Mouse (Mus musculus): ENCODE data around the gene Zfp991. TPM values are rescaled to one million over a fixed set of nuclear protein-coding genes. Genes with fewer than 3 reads are reported as not detected.
"Not testable (repeated sequence)": the region's sequence is repeated elsewhere in the genome, so short reads cannot be mapped to it uniquely, and the experiment has no call there.

Zfp991 gene
- polyA plus RNA-seq, 1 experiment from 2014 or later: 12.6 TPM

DNA sequence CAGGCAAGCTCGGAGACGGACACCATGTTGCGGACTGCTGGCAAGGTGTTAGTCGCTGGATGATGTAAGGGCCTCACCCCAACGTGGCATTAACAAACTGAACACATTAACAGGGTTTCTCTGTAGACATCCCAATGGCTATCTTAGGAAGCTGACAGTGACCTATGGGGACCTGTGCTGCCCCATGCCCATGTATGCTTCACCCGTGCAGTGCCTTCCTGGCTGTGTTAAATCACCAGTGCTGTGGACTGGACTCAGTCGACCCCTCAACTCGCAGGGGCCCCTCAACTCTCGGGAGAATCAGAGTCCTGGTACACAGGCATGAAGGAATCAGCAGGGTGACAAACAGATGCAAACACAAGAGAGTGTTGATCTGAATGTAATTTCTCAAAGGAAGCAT, 63.3 kb downstream of the Zfp991 start:
- not testable (repeated sequence) for H3K4me2 ChIP-seq (ENCODE audit: low read depth, low read length); ATAC-seq (replicated peaks; ENCODE audit: insufficient number of reproducible peaks, low FRiP score, low TSS enrichment, low read depth); DNase-seq (ENCODE audit: low spot score); H3K4me1 ChIP-seq (ENCODE audit: control insufficient read depth, insufficient read depth, low read length); H3K4me3 ChIP-seq (ENCODE audit: low read depth, low read length); H3K27ac ChIP-seq (replicated peaks; ENCODE audit: low read depth, low read length); H3K36me3 ChIP-seq (replicated peaks; ENCODE audit: control insufficient read depth, insufficient read depth, low read depth, low read length); H3K9me3 ChIP-seq (replicated peaks; ENCODE audit: control insufficient read depth, low read length); H3K27me3 ChIP-seq (ENCODE audit: control insufficient read depth, insufficient read depth, low read length); H3K9ac ChIP-seq (replicated peaks; ENCODE audit: low read length)
- WGBS: 95% methylated on average over 3 of the region's 9 CpGs

DNA sequence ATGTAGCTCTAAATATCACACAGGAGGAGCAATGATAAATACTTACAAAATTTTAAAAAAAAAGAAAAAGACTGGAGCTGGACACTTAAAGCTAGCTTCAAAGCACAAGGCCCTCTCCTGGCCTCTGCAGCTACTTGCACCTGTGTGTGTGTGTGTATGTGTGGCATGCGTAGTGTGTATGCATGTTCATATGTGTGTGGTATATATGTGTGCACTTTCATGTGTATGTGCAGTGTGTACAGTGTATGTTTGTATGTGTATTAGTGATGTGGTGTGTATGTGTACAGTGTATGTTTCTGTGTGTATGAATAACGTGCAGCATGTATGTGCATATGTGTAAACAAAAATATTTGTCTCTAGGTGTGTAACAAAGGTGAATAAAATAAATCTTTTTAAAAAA, 65.4 kb downstream of the Zfp991 start:
- WGBS: 92% methylated on average over 2 of the region's 2 CpGs
- not testable (repeated sequence) for DNase-seq (ENCODE audit: low spot score)

DNA sequence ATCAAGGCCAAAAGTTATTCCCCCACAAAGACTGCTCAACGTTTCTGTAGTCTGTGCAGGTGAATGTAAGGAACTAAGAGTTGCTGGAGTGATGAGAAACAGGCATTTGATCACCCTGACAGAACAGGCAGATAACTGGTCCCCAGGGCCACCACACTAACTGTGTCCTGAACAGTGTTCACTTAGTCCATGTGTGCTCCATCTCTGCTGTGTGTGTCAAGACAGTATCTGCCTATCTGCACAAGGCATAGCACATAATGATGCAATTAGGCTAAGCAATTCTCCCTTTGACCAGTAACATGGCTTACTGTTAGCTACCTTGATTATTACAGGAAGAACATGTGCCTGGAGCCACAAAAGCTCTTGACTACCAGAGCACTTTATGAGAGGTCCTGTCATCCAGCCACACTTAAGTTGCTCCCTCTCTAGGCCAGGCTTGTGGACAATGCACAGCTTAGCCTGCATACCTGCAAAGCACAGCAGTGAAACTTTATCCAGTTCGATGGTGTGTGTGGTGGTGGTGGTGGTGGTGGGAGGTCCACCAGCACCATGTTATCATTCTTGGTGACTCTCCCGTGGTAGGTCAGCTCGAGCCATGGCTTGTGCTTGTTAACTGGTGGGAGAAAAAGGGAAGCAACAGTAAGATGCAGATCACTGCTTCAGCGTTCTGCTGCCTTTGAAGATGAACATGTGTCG, 67.4 kb downstream of the Zfp991 start:
- not testable (repeated sequence) for H3K4me3 ChIP-seq (ENCODE audit: low read depth, low read length); H3K36me3 ChIP-seq (replicated peaks; ENCODE audit: control insufficient read depth, insufficient read depth, low read depth, low read length); H3K27ac ChIP-seq (replicated peaks; ENCODE audit: low read depth, low read length); H3K9me3 ChIP-seq (replicated peaks; ENCODE audit: control insufficient read depth, low read length); H3K27me3 ChIP-seq (ENCODE audit: control insufficient read depth, insufficient read depth, low read length); H3K4me1 ChIP-seq (ENCODE audit: control insufficient read depth, insufficient read depth, low read length); H3K4me2 ChIP-seq (ENCODE audit: low read depth, low read length); H3K9ac ChIP-seq (replicated peaks; ENCODE audit: low read length); DNase-seq (ENCODE audit: low spot score)
- 71% methylated on average over 6 of the region's 6 CpGs for WGBS
- peak; percentile 27; the same call in 1 of the 2 replicates for ATAC-seq (replicated peaks; ENCODE audit: insufficient number of reproducible peaks, low FRiP score, low TSS enrichment, low read depth)

More for the DNA sequence above, 65.4 kb downstream of the Zfp991 start:
- not testable (repeated sequence) for H3K36me3 ChIP-seq (replicated peaks; ENCODE audit: control insufficient read depth, insufficient read depth, low read depth, low read length); ATAC-seq (replicated peaks; ENCODE audit: insufficient number of reproducible peaks, low FRiP score, low TSS enrichment, low read depth); H3K27me3 ChIP-seq (ENCODE audit: control insufficient read depth, insufficient read depth, low read length); H3K9ac ChIP-seq (replicated peaks; ENCODE audit: low read length); H3K4me2 ChIP-seq (ENCODE audit: low read depth, low read length); H3K27ac ChIP-seq (replicated peaks; ENCODE audit: low read depth, low read length); H3K4me3 ChIP-seq (ENCODE audit: low read depth, low read length); H3K9me3 ChIP-seq (replicated peaks; ENCODE audit: control insufficient read depth, low read length); H3K4me1 ChIP-seq (ENCODE audit: control insufficient read depth, insufficient read depth, low read length)

DNA sequence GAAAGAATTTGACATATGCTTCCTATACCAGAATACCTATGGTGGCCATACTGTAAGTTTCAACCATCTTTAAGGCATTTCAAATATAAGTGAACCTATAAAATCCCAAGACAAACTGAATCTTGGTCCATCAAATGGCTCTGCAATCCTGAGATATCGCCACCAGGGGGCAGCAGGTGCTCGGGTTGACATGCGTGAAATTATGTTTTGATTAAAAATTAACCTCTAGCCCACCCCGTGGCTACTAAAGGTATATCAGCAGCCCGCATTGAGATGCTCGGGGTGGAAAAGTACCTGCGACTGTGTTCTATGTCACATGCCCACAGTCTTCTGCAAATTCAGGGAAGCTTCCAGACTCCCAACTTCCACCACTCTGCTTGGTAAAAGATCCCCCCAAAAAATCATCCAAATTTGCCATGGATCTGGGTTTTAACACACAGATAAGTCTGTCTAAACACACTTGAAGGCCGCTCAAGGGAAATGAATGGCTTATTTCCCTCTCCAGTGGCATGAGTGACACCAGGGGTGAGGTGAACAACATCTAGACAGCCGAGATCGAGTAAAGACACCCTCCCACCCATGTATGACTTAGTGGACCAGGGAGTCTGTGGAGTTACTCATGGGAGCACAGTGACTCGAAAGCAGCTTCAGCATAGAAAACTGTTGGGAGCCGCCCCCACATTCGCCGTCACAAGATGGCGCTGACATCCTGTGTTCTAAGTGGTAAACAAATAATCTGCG, 70.3 kb downstream of the Zfp991 start:
- 86% methylated on average over 10 of the region's 16 CpGs for WGBS
- H3K27me3 ChIP-seq (ENCODE audit: control insufficient read depth, insufficient read depth, low read length); ATAC-seq (replicated peaks; ENCODE audit: insufficient number of reproducible peaks, low FRiP score, low TSS enrichment, low read depth): not testable (repeated sequence)

DNA sequence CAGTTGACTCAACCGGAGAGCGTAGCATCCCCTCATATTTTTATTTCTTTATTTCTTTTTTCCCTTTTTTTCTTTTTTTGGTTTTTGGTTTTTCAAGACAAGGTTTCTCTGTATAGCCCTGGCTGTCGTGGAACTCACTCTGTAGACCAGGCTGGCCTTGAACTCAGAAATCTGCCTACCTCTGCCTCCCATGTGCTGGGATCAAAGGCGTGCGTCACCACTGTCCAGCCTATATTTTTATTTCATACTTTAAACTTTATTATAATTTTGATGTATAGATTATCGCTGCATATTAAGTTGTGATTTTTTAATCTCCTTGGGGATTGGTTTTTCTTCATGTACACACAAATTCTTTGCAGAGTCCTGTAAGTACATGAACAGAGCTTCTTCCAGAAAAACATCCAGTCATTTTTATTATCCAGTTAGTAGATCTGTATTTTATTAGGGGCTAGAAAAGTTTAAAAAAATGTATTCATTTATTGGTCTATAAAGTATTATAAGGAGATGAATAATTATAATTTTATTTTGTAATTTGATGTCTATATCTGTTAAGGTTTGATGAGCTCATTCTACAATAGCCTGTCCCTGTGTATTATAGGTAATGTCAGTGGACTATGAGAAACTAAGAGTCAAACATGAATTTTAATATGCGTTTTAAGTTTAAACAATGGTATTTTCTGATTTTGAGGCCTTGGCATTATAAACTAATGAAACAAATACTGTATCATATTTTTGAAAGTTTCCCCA, 80.5 kb downstream of the Zfp991 start:
- not testable (repeated sequence) for H3K36me3 ChIP-seq (replicated peaks; ENCODE audit: control insufficient read depth, insufficient read depth, low read depth, low read length); H3K4me2 ChIP-seq (ENCODE audit: low read depth, low read length); H3K9ac ChIP-seq (replicated peaks; ENCODE audit: low read length); H3K9me3 ChIP-seq (replicated peaks; ENCODE audit: control insufficient read depth, low read length); H3K4me3 ChIP-seq (ENCODE audit: low read depth, low read length); H3K27me3 ChIP-seq (ENCODE audit: control insufficient read depth, insufficient read depth, low read length); H3K4me1 ChIP-seq (ENCODE audit: control insufficient read depth, insufficient read depth, low read length); DNase-seq (ENCODE audit: low spot score); H3K27ac ChIP-seq (replicated peaks; ENCODE audit: low read depth, low read length)
- WGBS: 92% methylated on average over 3 of the region's 7 CpGs
- ATAC-seq (replicated peaks; ENCODE audit: insufficient number of reproducible peaks, low FRiP score, low TSS enrichment, low read depth): peak; percentile 48; the same call in 1 of the 2 replicates

More for the DNA sequence above, 70.3 kb downstream of the Zfp991 start:
- not testable (repeated sequence) for H3K9me3 ChIP-seq (replicated peaks; ENCODE audit: control insufficient read depth, low read length); H3K4me1 ChIP-seq (ENCODE audit: control insufficient read depth, insufficient read depth, low read length); H3K4me3 ChIP-seq (ENCODE audit: low read depth, low read length); H3K9ac ChIP-seq (replicated peaks; ENCODE audit: low read length); H3K4me2 ChIP-seq (ENCODE audit: low read depth, low read length); H3K27ac ChIP-seq (replicated peaks; ENCODE audit: low read depth, low read length); DNase-seq (ENCODE audit: low spot score); H3K36me3 ChIP-seq (replicated peaks; ENCODE audit: control insufficient read depth, insufficient read depth, low read depth, low read length)

DNA sequence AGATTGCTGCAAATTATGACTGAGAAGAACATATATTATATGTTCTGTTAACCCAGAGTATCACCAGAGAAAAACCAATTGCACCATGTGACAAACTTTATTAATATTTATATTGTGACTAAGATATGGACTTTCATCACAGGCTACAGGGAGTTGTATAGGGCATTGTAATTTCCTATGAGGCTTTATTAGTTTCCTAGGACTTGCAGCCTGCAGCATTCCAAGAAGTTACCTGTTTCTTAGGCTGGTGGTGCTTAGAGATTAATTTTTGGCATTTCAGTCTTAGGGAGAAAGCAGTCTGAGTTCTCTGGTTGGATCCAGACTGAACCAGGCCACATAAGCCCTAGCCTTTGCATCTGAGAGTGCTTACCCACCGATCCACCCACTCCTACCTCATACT, 82.4 kb downstream of the Zfp991 start:
- ATAC-seq (replicated peaks; ENCODE audit: insufficient number of reproducible peaks, low FRiP score, low TSS enrichment, low read depth); H3K27ac ChIP-seq (replicated peaks; ENCODE audit: low read depth, low read length); H3K36me3 ChIP-seq (replicated peaks; ENCODE audit: control insufficient read depth, insufficient read depth, low read depth, low read length); H3K9ac ChIP-seq (replicated peaks; ENCODE audit: low read length); H3K4me3 ChIP-seq (ENCODE audit: low read depth, low read length); H3K9me3 ChIP-seq (replicated peaks; ENCODE audit: control insufficient read depth, low read length); H3K4me2 ChIP-seq (ENCODE audit: low read depth, low read length); DNase-seq (ENCODE audit: low spot score); H3K27me3 ChIP-seq (ENCODE audit: control insufficient read depth, insufficient read depth, low read length); H3K4me1 ChIP-seq (ENCODE audit: control insufficient read depth, insufficient read depth, low read length): not testable (repeated sequence)
- no CpG with 5 or more reads among the region's 1 CpGs for WGBS

DNA sequence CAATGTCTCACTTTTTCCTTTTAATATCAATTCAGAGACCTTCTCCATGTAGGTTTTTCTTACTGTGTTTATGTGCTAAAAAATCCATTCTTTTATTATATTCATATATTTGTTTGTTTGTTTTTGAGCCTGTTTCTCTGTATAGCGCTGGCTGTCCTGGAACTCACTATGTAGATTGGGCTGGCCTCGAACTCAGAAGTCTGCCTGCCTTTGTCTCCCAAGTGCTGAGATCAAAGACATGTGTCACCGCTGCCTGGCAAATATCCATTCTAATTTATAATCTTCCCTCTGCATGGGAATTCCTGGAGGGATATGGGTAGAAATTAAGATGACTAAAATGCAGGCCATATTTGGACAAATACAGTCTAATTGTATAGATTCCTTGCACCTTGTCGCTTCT, 85.8 kb downstream of the Zfp991 start:
- DNase-seq (ENCODE audit: low spot score); H3K36me3 ChIP-seq (replicated peaks; ENCODE audit: control insufficient read depth, insufficient read depth, low read depth, low read length); ATAC-seq (replicated peaks; ENCODE audit: insufficient number of reproducible peaks, low FRiP score, low TSS enrichment, low read depth); H3K4me3 ChIP-seq (ENCODE audit: low read depth, low read length); H3K27me3 ChIP-seq (ENCODE audit: control insufficient read depth, insufficient read depth, low read length); H3K9me3 ChIP-seq (replicated peaks; ENCODE audit: control insufficient read depth, low read length); H3K9ac ChIP-seq (replicated peaks; ENCODE audit: low read length); H3K4me2 ChIP-seq (ENCODE audit: low read depth, low read length); H3K27ac ChIP-seq (replicated peaks; ENCODE audit: low read depth, low read length); H3K4me1 ChIP-seq (ENCODE audit: control insufficient read depth, insufficient read depth, low read length): not testable (repeated sequence)
- WGBS: 80% methylated on average over 2 of the region's 4 CpGs

Data from embryonic facial prominence, embryonic 11.5 days (tissue).